Mouse (Mus musculus) effector memory CD4-positive, alpha-beta T cell, adult 5 months (primary cell): ENCODE measurements around the gene Tmem135. TPM values are rescaled to one million over a fixed set of nuclear protein-coding genes. Genes with fewer than 3 reads are reported as not detected.

Experiments
- polyA plus RNA-seq: library from polyadenylated mRNA; unstranded; fragments of 100-300 nt; shearing (Covaris generic); gene quantifications from one replicate; pipeline ENCODE4 v1.2.1, GENCODE M21; 2017

Gene Tmem135
- 46.8 TPM for polyA plus RNA-seq

GRCm38 (mm10) chr7:89404081-89404733 is at the start of gene Tmem135, which contains the start of gene Fzd4:
Gene Tmem135, minus strand, starts transcription at chr7:89404222.
Gene Fzd4, plus strand, starts transcription at chr7:89404355.

Other genes starting within 250 kb of the Tmem135 start
- gene Fzd4, start 133 bp upstream of the Tmem135 start, polyA plus RNA-seq: 0.09 TPM
- gene Prss23, start 123.0 kb upstream of the Tmem135 start, polyA plus RNA-seq: not detected
- 0.19 TPM for gene Me3, start 228.2 kb upstream of the Tmem135 start, polyA plus RNA-seq